Mouse (Mus musculus) megakaryocyte progenitor cell, adult 5-6 weeks (primary cell): ENCODE results near the gene Zp3. TPM values are rescaled to one million over a fixed set of nuclear protein-coding genes. Genes with fewer than 3 reads are reported as not detected.
A peak's percentile ranks its signal among the peaks of the same experiment; 100 is the strongest.

Experiments
- ATAC-seq: replicated peaks from 2 replicates; pipeline ENCODE4 v1.8.0; 2016; ENCODE audit warnings: mild to moderate bottlenecking, moderate TSS enrichment, inconsistent platforms; ENCODE audit not compliant: poor library complexity
- total RNA-seq, 2 experiments: library from RNA; stranded (forward) in 1 of 2; stranded (reverse) in 1 of 2; fragments of 157-497, 149-512 nt in 1 of 2; fragments of 200-1000 nt in 1 of 2; gene quantifications; 2 replicates each; pipeline versions ENCODE4 v1.2.3 to v1.2.4; 2015 to 2017

Gene Zp3
- total RNA-seq (2015) (0.10 TPM in 1 of 2 replicates, not detected in the other), total RNA-seq (2017) (not detected in 2 replicates)

GRCm38 (mm10) chr5:135979904-135980303, at the start of gene Zp3:
Gene Zp3 (plus strand): TSS chr5:135980099.
- no peak for ATAC-seq

- no peak for ATAC-seq
Measured at GRCm38 (mm10) chr5:135931526-135931925, 48.4 kb upstream of the Zp3 start.

GRCm38 (mm10) chr5:135932359-135932758, 47.5 kb upstream of the Zp3 start:
- ATAC-seq = 0 out of 2 replicates have a peak, but pooled peaks have one; percentile 10

- no peak for ATAC-seq
Measured at GRCm38 (mm10) chr5:135933222-135933899, 46.5 kb upstream of the Zp3 start.

- ATAC-seq = peak; percentile 54
Measured at GRCm38 (mm10) chr5:135933900-135934441, 45.9 kb upstream of the Zp3 start.

- peak; percentile 87 for ATAC-seq
Measured at GRCm38 (mm10) chr5:135934481-135935175, 45.3 kb upstream of the Zp3 start, which contains the start of gene Ywhag. Gene Ywhag (minus strand): TSS chr5:135934616.

- ATAC-seq = no peak
Measured at GRCm38 (mm10) chr5:135935176-135935523, 44.7 kb upstream of the Zp3 start.

GRCm38 (mm10) chr5:135935641-135936190, 44.2 kb upstream of the Zp3 start:
- no peak for ATAC-seq

GRCm38 (mm10) chr5:135940587-135940986, 39.3 kb upstream of the Zp3 start:
- ATAC-seq = no peak

- ATAC-seq = no peak
Measured at GRCm38 (mm10) chr5:135942710-135943109, 37.2 kb upstream of the Zp3 start.

GRCm38 (mm10) chr5:135945916-135946408, 33.9 kb upstream of the Zp3 start:
- no peak for ATAC-seq

- ATAC-seq = no peak
Measured at GRCm38 (mm10) chr5:135946621-135947020, 33.3 kb upstream of the Zp3 start.

GRCm38 (mm10) chr5:135950710-135951412, 29.0 kb upstream of the Zp3 start:
- ATAC-seq = peak; percentile 83

GRCm38 (mm10) chr5:135951660-135952059, 28.2 kb upstream of the Zp3 start:
- ATAC-seq = no peak

- no peak for ATAC-seq
Measured at GRCm38 (mm10) chr5:135952830-135953229, 27.1 kb upstream of the Zp3 start.

GRCm38 (mm10) chr5:135956300-135957206, 23.3 kb upstream of the Zp3 start:
- ATAC-seq = no peak

GRCm38 (mm10) chr5:135957207-135957974, 22.5 kb upstream of the Zp3 start:
- ATAC-seq = peak; percentile 83

- ATAC-seq = no peak
Measured at GRCm38 (mm10) chr5:135958367-135958766, 21.5 kb upstream of the Zp3 start.

- no peak for ATAC-seq
Measured at GRCm38 (mm10) chr5:135959911-135960310, 20.0 kb upstream of the Zp3 start.
